Mouse (Mus musculus) heart, embryonic 14.5 days (tissue): ENCODE results near the gene Abhd8. TPM values are rescaled to one million over a fixed set of nuclear protein-coding genes. Genes with fewer than 3 reads are reported as not detected.

Experiments used
- ATAC-seq: fragments of 200-750 bp; cut with Nextera tagmentation; 2 replicates; pipeline ENCODE4 v1.8.0; 2017; ENCODE audit warnings: low read depth, moderate TSS enrichment; ENCODE audit not compliant: insufficient number of reproducible peaks, insufficient read depth, low FRiP score
- H3K27ac ChIP-seq, 2 experiments: fragments of 200-500 bp in 1 of 2; fragments of 300-500 bp in 1 of 2; sonication (generic) in 1 of 2; replicated peaks in 1 of 2; 2 replicates each; pipeline ENCODE4 v1.5.1; 2012 to 2014; ENCODE audit warnings: low read depth in 2 of 2, low read length in 2 of 2, control low read depth in 1 of 2, mild to moderate bottlenecking in 1 of 2, mixed read lengths in 1 of 2; ENCODE audit not compliant: control insufficient read depth in 1 of 2, insufficient read depth in 1 of 2
- H3K27me3 ChIP-seq: fragments of 300-500 bp; sonication (generic); 2 replicates; pipeline ENCODE4 v1.6.1; 2014; ENCODE audit warnings: mild to moderate bottlenecking, low read length, control low read depth; ENCODE audit not compliant: control insufficient read depth, insufficient read depth
- H3K36me3 ChIP-seq: fragments of 300-500 bp; sonication (generic); 2 replicates; pipeline ENCODE4 v1.6.1; 2014; ENCODE audit warnings: mild to moderate bottlenecking, control low read depth, low read length, mixed read lengths; ENCODE audit not compliant: control insufficient read depth, insufficient read depth
- H3K4me1 ChIP-seq, 2 experiments: fragments of 200-500 bp in 1 of 2; fragments of 300-500 bp in 1 of 2; sonication (generic) in 1 of 2; 2 replicates each; pipeline ENCODE4 v1.6.1; 2012 to 2014; ENCODE audit warnings: low read length in 2 of 2, control low read depth in 1 of 2, mixed read lengths in 1 of 2; ENCODE audit not compliant: control insufficient read depth in 2 of 2, insufficient read depth in 2 of 2
- H3K4me2 ChIP-seq: fragments of 300-500 bp; sonication (generic); 2 replicates; pipeline ENCODE4 v1.6.1; 2014; ENCODE audit warnings: mild to moderate bottlenecking, low read length
- H3K4me3 ChIP-seq, 2 experiments: fragments of 200-500 bp in 1 of 2; fragments of 300-500 bp in 1 of 2; sonication (generic) in 1 of 2; 2 replicates each; pipeline ENCODE4 v1.5.1; 2012 to 2014; ENCODE audit warnings: low read length in 2 of 2, mild to moderate bottlenecking in 2 of 2, control low read depth in 1 of 2, low read depth in 1 of 2, moderate library complexity in 1 of 2; ENCODE audit not compliant: control insufficient read depth in 1 of 2, insufficient read depth in 1 of 2
- H3K9ac ChIP-seq: fragments of 300-500 bp; sonication (generic); 2 replicates; pipeline ENCODE4 v1.6.1; 2014; ENCODE audit warnings: mild to moderate bottlenecking, low read length
- H3K9me3 ChIP-seq: fragments of 300-500 bp; sonication (generic); 2 replicates; pipeline ENCODE4 v1.6.1; 2016; ENCODE audit warnings: low read length, control low read depth; ENCODE audit not compliant: control insufficient read depth
- WGBS: fragments of 180-500 bp; shearing (Covaris S2); extraction: QIAGEN DNeasy Blood & Tissue Kit; methylation state at CpG from one replicate; pipeline ENCODE4 v1.1.7; 2014; 5-methylcytosine and 5-hydroxymethylcytosine counted together
- polyA plus RNA-seq: library from polyadenylated mRNA; unstranded; fragments of >200 nt; fragmentation: Nextera tagmentation; extraction: Ambion mirVana; gene quantifications from 2 replicates; pipeline ENCODE4 v1.2.1, GENCODE M21; 2014

Gene Abhd8
- polyA plus RNA-seq, 1 experiment from 2014 or later: 29.2 TPM

GRCm38 (mm10) chr8:71457659-71458270, 5.7 kb downstream of the Abhd8 start:
- 77% methylated on average over 20 of the region's 20 CpGs for WGBS
- no peak overlapping the region for H3K27ac ChIP-seq
- H3K9me3 ChIP-seq: no peaks in the 10 kb centered on the region
- H3K4me1 ChIP-seq: peaks cover 6 to 7% of the 10 kb centered on the region in 2 experiments
- H3K4me3 ChIP-seq: no peak overlapping the region
- no peaks in the 10 kb centered on the region for H3K27me3 ChIP-seq
- no peak overlapping the region for H3K9ac ChIP-seq
- ATAC-seq: no peak
- peaks cover 49% of the 10 kb centered on the region for H3K36me3 ChIP-seq
- H3K4me2 ChIP-seq: no peak overlapping the region

- ATAC-seq: no peak
- Histone ChIP-seq H3K4me3 (no peak overlapping the region), H3K4me1 (no peaks in the 10 kb centered on the region; a peak in 1 of 4 replicates), H3K27ac (no peak overlapping the region), H3K4me2 (no peak overlapping the region), H3K9ac (no peak overlapping the region), H3K27me3 (no peaks in the 10 kb centered on the region), H3K36me3 (peaks cover 49% of the 10 kb centered on the region), H3K9me3 (no peaks in the 10 kb centered on the region)
- 38% methylated on average over 21 of the region's 22 CpGs for WGBS
Measured at GRCm38 (mm10) chr8:71456906-71457305, 6.5 kb downstream of the Abhd8 start.

GRCm38 (mm10) chr8:71454668-71455067, 8.8 kb downstream of the Abhd8 start:
- H3K4me1 ChIP-seq: no peaks in the 10 kb centered on the region
- H3K4me2 ChIP-seq: no peak overlapping the region
- H3K9me3 ChIP-seq: no peaks in the 10 kb centered on the region
- H3K27ac ChIP-seq: no peak overlapping the region
- ATAC-seq: no peak
- WGBS: 81% methylated on average over 8 of the region's 8 CpGs
- no peak overlapping the region for H3K9ac ChIP-seq
- peaks cover 33% of the 10 kb centered on the region for H3K36me3 ChIP-seq
- no peak overlapping the region for H3K4me3 ChIP-seq
- H3K27me3 ChIP-seq: no peaks in the 10 kb centered on the region

- ATAC-seq: no peak
- H3K27me3 ChIP-seq: no peaks in the 10 kb centered on the region
- H3K4me2 ChIP-seq: no peak overlapping the region
- 77% methylated on average over 2 of the region's 2 CpGs for WGBS
- peaks cover 13% of the 10 kb centered on the region for H3K36me3 ChIP-seq
- no peaks in the 10 kb centered on the region for H3K9me3 ChIP-seq
- no peak overlapping the region for H3K27ac ChIP-seq
- no peaks in the 10 kb centered on the region for H3K4me1 ChIP-seq
- no peak overlapping the region for H3K4me3 ChIP-seq
- H3K9ac ChIP-seq: no peak overlapping the region
Measured at GRCm38 (mm10) chr8:71452669-71453068, 10.8 kb downstream of the Abhd8 start.

- Histone ChIP-seq H3K27me3 (no peaks in the 10 kb centered on the region), H3K9me3 (no peaks in the 10 kb centered on the region), H3K9ac (no peak overlapping the region), H3K36me3 (peaks cover 5% of the 10 kb centered on the region; the same call in 1 of the 2 replicates), H3K27ac (no peak overlapping the region), H3K4me3 (no peak overlapping the region), H3K4me1 (no peaks in the 10 kb centered on the region), H3K4me2 (no peak overlapping the region)
- 40% methylated on average over 11 of the region's 11 CpGs for WGBS
- ATAC-seq: no peak
Measured at GRCm38 (mm10) chr8:71451777-71452176, 11.7 kb downstream of the Abhd8 start.

GRCm38 (mm10) chr8:71451337-71451736, 12.1 kb downstream of the Abhd8 start:
- Histone ChIP-seq H3K27me3 (no peaks in the 10 kb centered on the region), H3K36me3 (peaks cover 2% of the 10 kb centered on the region; the same call in 1 of the 2 replicates), H3K9ac (no peak overlapping the region), H3K27ac (no peak overlapping the region), H3K9me3 (no peaks in the 10 kb centered on the region), H3K4me2 (no peak overlapping the region), H3K4me3 (no peak overlapping the region), H3K4me1 (no peaks in the 10 kb centered on the region)
- ATAC-seq: no peak
- 64% methylated on average over 4 of the region's 4 CpGs for WGBS

GRCm38 (mm10) chr8:71445096-71445495, 18.4 kb downstream of the Abhd8 start:
- Histone ChIP-seq H3K27me3 (0 out of 2 replicates have a peak, but pooled peaks cover 2% of the 10 kb centered on the region), H3K36me3 (no peaks in the 10 kb centered on the region), H3K27ac (no peak overlapping the region), H3K4me3 (no peak overlapping the region), H3K4me2 (no peak overlapping the region), H3K9ac (no peak overlapping the region), H3K9me3 (no peaks in the 10 kb centered on the region), H3K4me1 (no peaks in the 10 kb centered on the region)
- ATAC-seq: no peak
- 73% methylated on average over 7 of the region's 7 CpGs for WGBS

GRCm38 (mm10) chr8:71441404-71441803, 22.1 kb downstream of the Abhd8 start:
- Histone ChIP-seq H3K9me3 (no peaks in the 10 kb centered on the region), H3K27ac (no peak overlapping the region), H3K4me1 (no peaks in the 10 kb centered on the region), H3K36me3 (no peaks in the 10 kb centered on the region), H3K4me3 (no peak overlapping the region), H3K9ac (no peak overlapping the region), H3K27me3 (0 out of 2 replicates have a peak, but pooled peaks cover 2% of the 10 kb centered on the region), H3K4me2 (no peak overlapping the region)
- WGBS: 0% methylated on average over 7 of the region's 7 CpGs
- ATAC-seq: no peak
